Mouse (Mus musculus): Measurements from ENCODE around the gene Atrnl1.

The Atrnl1 gene

DNA sequence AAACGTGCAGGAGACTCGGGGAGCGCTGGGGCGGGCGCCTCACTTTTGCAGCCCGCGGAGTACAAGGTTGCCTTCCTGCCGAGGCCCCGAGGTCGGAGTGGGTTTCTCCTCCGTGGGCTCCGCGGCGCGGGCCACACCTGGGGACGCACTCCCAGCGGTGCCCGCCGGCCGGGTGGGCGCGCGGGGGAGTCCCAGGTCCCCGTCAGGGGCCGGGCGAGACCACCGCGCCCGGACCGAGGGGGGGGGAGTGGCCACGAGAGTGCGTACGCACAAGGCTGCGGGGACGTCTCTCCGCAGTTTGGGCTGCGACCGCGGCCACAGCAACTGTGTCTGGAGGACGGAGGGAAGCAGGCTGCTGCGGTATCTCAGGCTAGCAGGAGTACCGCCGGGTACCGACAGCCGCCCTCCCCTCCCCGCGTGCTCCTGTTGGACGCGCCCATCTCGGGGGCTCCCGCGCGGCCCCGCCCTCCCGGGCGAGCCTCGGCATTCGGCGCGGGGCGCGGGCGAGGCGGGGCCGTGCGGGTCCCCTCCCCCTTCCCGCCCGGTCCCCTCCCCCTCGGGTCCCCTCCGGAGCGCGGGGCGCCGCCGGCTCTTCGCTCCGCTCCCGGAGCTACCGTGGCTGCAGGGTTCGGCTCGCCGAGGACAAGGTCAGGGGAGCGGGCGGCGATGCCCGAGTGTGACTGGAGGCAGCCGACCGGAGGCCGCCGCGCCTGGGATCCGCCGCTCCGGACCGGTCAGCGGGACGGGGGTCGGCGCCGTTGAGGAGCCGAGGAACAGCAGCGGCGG, at the start of gene Atrnl1:
Atrnl1 (plus strand) TSS at position 559 of the 786 bp plus-strand sequence.
- TF ChIP-seq GATA4 (IDR thresholded peaks at IDR 0.05; ENCODE audit: insufficient replicate concordance, low read length): peak; percentile 39; the same call in 1 of the 2 replicates

DNA sequence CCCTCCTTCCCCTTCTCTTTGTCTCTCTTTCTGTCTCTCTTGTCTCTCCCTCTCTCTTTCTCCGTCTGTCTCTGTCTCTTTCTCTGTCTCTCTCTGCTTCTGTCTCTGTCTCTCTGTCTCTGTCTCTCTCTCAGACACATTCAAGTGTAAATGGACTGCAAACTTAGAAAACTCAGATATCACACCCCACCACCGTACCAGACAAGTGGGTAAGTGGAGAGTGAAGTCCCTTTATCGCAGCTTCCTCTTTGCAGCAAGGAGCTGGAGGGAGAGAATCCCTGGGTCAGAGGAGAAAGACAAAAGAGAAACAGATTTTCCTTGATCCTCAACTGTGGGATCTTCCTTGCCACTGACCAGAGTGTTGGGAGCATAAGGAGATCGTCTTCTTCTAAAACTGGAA, 49.3 kb upstream of the Atrnl1 start:
- TF ChIP-seq GATA4 (IDR thresholded peaks at IDR 0.05; ENCODE audit: insufficient replicate concordance, low read length): no peak

- TF ChIP-seq GATA4 (IDR thresholded peaks at IDR 0.05; ENCODE audit: insufficient replicate concordance, low read length): no peak
Measured at GRCm38 (mm10) chr19:57569040-57569439, 41.8 kb upstream of the Atrnl1 start.

DNA sequence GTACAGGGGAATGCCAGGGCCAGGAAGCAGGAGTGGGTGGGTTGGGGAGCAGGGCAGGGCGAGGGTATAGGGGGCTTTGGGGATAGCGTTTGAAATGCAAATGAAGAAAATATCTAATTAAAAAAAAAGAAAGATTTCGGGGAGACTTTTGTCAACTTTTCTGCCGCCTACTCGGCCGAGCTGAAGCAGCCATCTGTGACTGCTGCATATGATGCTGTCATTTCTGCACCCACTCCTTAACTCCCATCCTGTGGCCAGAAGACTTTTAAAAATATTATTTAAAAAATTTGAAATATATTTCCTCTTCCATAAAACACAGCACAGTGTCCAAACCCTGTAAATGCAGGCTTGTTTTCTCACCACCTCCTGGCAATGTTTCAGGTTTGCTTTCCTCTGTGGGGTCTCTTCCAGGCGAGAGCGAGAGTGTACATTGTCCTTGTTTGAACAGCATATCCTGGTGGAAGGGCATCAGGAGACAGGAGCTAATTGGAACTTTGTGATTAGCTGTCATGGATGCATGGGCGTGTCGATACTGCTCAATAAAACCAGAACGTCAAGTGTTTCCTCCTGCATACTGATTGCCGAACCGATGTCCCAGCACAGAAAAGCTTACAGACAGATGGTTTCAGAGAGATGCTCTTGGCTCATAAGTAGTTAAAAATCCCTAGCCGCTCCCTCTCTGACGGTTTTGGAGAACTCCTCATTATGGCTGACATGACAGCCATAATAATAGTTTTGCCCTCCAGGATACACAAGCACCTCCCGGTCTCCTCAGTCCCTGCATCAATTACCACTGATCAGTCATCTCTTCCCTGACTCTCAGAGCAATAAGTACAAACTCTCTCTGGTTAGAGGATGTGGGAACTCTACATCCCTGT, 38.2 kb upstream of the Atrnl1 start:
- no peak for TF ChIP-seq GATA4 (IDR thresholded peaks at IDR 0.05; ENCODE audit: insufficient replicate concordance, low read length)

GRCm38 (mm10) chr19:57573470-57573869, 37.4 kb upstream of the Atrnl1 start:
- no peak for TF ChIP-seq GATA4 (IDR thresholded peaks at IDR 0.05; ENCODE audit: insufficient replicate concordance, low read length)

GRCm38 (mm10) chr19:57575027-57575426, 35.8 kb upstream of the Atrnl1 start:
- TF ChIP-seq GATA4 (IDR thresholded peaks at IDR 0.05; ENCODE audit: insufficient replicate concordance, low read length): no peak

- TF ChIP-seq GATA4 (IDR thresholded peaks at IDR 0.05; ENCODE audit: insufficient replicate concordance, low read length): no peak
Measured at GRCm38 (mm10) chr19:57576836-57577235, 34.0 kb upstream of the Atrnl1 start.

DNA sequence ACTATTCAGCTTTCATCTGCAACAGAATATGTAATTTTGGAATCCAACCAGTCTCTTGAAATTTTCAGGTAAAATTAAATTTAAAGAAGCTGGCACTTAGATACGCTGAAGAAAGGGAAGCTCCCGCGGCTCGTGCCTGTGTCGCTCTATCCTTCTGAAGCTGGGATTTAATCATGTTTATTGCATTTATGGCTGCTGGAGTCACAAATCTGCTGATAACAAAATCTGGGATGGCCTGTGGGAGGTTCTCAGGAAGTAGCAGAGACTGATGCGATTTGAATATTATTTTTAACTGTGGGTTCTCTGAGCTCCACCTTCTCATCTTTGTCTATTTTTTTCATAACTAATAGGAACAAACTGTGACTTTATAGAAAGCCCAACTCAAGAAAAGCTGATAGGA, 33.6 kb upstream of the Atrnl1 start:
- TF ChIP-seq GATA4 (IDR thresholded peaks at IDR 0.05; ENCODE audit: insufficient replicate concordance, low read length): no peak

GRCm38 (mm10) chr19:57580962-57581361, 29.9 kb upstream of the Atrnl1 start:
- no peak for TF ChIP-seq GATA4 (IDR thresholded peaks at IDR 0.05; ENCODE audit: insufficient replicate concordance, low read length)

- TF ChIP-seq GATA4 (IDR thresholded peaks at IDR 0.05; ENCODE audit: insufficient replicate concordance, low read length): no peak
Measured at GRCm38 (mm10) chr19:57585231-57585792, 25.5 kb upstream of the Atrnl1 start.

DNA sequence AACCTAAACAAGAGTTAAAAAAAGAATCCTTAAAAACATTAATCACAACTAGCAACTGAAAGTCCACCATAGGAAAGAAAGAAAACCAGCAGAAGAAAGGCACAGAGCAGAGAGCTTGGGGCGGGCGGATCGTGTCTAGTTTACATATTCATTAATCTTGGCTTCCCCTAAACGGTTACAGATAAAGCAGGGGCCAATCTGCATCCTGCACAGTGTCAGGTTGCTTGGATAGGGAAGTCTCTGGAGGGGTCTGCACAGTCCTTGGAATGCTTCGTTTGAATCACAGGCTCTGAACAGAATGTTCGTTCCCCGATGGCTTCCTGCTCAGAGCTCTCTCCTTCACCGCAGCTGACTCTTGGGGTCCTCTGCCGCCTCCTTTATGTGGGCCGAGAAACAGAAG, 24.7 kb upstream of the Atrnl1 start:
- TF ChIP-seq GATA4 (IDR thresholded peaks at IDR 0.05; ENCODE audit: insufficient replicate concordance, low read length): no peak

DNA sequence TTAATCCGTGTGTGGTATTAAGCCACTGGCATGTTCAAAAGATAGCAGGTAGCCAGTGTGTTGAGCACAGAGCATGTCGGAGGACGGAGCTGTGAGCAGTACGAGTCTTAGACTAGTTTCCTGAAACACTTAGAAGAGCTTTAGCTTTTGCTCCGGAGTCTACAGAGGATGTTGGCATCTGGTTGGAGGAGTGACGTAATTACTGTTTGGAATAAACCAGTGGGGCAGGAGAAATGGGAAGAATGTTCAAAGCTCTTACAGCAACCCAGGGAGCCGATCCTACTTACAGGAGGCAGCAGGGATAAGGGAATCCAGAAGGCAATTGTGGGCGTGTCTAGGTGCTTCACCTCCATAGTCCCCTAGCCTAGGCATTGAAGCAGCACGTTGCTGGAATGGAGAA, 21.3 kb upstream of the Atrnl1 start:
- TF ChIP-seq GATA4 (IDR thresholded peaks at IDR 0.05; ENCODE audit: insufficient replicate concordance, low read length): no peak

DNA sequence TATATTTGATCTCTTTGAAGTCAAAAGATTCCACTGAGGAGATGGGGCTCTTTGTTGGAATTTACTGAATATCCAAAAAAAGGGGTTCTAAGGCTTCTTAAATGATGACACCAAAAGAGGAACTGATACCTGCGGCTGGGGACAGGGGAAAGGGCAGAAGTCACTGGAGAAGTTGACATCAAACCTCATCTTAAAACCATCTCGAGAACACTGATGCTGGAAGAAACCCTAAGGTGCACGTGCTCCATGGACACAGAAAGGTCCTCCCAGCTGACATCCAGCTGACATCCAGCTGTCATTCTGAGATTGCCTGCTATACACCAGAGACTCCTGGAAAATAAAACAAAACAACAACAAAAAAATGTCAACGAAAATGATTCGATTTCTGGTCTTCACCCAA, 19.9 kb upstream of the Atrnl1 start:
- TF ChIP-seq GATA4 (IDR thresholded peaks at IDR 0.05; ENCODE audit: insufficient replicate concordance, low read length): no peak

DNA sequence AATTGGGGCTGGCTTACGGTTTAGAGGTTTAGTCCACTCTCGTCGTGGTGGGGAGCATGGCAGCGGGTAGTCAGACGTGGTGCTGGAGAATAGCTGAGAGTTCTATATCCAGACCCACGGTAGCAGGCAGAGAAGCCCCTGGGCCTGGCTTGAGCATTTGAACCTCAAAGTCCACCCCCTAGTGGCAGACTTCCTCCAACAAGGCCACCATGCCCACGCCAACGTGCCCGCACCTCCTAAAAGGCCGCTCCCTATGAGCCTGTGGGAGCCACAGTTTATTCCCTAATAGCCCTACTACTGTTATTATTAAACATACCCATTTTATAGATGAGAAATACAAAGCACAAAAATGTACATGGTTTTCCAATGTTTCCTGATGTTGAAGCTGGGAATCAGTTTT, 19.2 kb upstream of the Atrnl1 start:
- no peak for TF ChIP-seq GATA4 (IDR thresholded peaks at IDR 0.05; ENCODE audit: insufficient replicate concordance, low read length)

DNA sequence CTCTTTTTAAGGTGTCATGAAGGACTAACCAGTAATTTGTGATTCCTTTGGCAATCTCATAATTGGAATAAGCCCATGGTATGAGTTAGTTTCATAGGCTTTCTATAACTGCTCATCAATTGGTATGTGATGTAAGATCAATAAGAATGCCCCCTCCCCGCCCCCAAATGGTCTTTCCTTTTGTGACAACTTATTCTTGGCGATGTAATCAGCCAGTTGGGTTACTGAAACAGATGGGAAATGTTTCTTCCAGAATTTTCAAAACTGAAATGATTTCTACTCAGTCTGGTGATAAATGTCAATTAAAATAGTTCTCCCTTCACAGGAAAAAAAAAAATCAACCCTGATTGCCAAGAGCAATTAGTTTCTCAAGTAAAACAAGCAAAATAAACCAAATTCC, 18.5 kb upstream of the Atrnl1 start:
- no peak for TF ChIP-seq GATA4 (IDR thresholded peaks at IDR 0.05; ENCODE audit: insufficient replicate concordance, low read length)

DNA sequence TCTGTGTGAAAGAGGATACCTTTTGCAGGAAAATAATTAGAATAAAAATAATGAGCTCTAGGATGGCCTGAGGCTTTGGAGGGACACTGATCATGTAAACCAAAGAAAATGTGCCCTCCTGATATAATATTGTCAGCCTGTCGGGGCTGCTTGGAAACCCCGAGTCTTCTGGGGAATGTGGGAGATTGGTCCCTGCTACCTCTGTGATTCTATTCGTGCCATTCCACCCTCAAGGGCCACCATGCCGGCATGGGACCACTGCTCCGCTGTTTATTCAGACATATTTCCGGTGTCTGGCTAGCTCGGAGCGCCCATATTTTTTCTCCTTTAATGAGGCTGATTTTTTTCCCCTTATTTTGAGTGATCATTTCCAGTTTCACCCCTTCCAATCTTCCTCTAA, 11.7 kb upstream of the Atrnl1 start:
- TF ChIP-seq GATA4 (IDR thresholded peaks at IDR 0.05; ENCODE audit: insufficient replicate concordance, low read length): no peak
